Mouse (Mus musculus) midbrain, postnatal 0 days (tissue): ENCODE measurements around the gene Twnk. TPM values are rescaled to one million over a fixed set of nuclear protein-coding genes. Genes with fewer than 3 reads are reported as not detected.

Experiments
- ATAC-seq: fragments of 200-750 bp; cut with Nextera tagmentation; 2 replicates; pipeline ENCODE4 v1.8.0; 2017; ENCODE audit warnings: moderate number of reproducible peaks, mild to moderate bottlenecking, moderate TSS enrichment, moderate library complexity; ENCODE audit not compliant: low FRiP score
- DNase-seq: peaks from one replicate; pipeline ENCODE4 v3.0.0-alpha.2; 2015; ENCODE audit warnings: low spot score
- H3K27ac ChIP-seq: fragments of 300-500 bp; sonication (generic); 2 replicates; pipeline ENCODE4 v1.5.1; 2014; ENCODE audit warnings: low read depth, mild to moderate bottlenecking, low read length, mixed read lengths
- H3K27me3 ChIP-seq: fragments of 300-500 bp; sonication (generic); 2 replicates; pipeline ENCODE4 v1.6.1; 2014; ENCODE audit warnings: low read length, control low read depth, mixed read lengths; ENCODE audit not compliant: insufficient read depth
- H3K36me3 ChIP-seq: fragments of 300-500 bp; sonication (generic); 2 replicates; pipeline ENCODE4 v1.6.1; 2014; ENCODE audit warnings: low read length, control low read depth, mixed read lengths; ENCODE audit not compliant: insufficient read depth
- H3K4me1 ChIP-seq: fragments of 300-500 bp; sonication (generic); 2 replicates; pipeline ENCODE4 v1.6.1; 2014; ENCODE audit warnings: mild to moderate bottlenecking, control low read depth, antibody characterized with exemption, low read length, mixed read lengths; ENCODE audit not compliant: insufficient read depth
- H3K4me2 ChIP-seq: fragments of 300-500 bp; sonication (generic); 2 replicates; pipeline ENCODE4 v1.6.1; 2014; ENCODE audit warnings: low read depth, mild to moderate bottlenecking, low read length, mixed read lengths; ENCODE audit not compliant: poor library complexity, severe bottlenecking
- H3K4me3 ChIP-seq: fragments of 300-500 bp; sonication (generic); 2 replicates; pipeline ENCODE4 v1.5.1; 2014; ENCODE audit warnings: low read depth, mild to moderate bottlenecking, low read length, moderate library complexity
- H3K9ac ChIP-seq: fragments of 300-500 bp; sonication (generic); replicated peaks from 2 replicates; pipeline ENCODE4 v1.6.1; 2014; ENCODE audit warnings: mild to moderate bottlenecking, low read length, moderate library complexity, mixed read lengths; ENCODE audit not compliant: poor library complexity, severe bottlenecking
- H3K9me3 ChIP-seq: fragments of 300-500 bp; sonication (generic); 2 replicates; pipeline ENCODE4 v1.6.1; 2016; ENCODE audit warnings: low read length, control low read depth
- CTCF ChIP-seq: IDR thresholded peaks from 2 replicates; pipeline ENCODE4 v1.5.1; 2016; ENCODE audit warnings: antibody characterized with exemption, mild to moderate bottlenecking
- WGBS: fragments of 180-500 bp; shearing (Covaris S2); extraction: QIAGEN DNeasy Blood & Tissue Kit; methylation state at CpG from one replicate; pipeline ENCODE4 v1.1.7; 2014; 5-methylcytosine and 5-hydroxymethylcytosine counted together
- polyA plus RNA-seq: library from polyadenylated mRNA; unstranded; fragments of >200 nt; fragmentation: Nextera tagmentation; extraction: Ambion mirVana; gene quantifications from 2 replicates; pipeline ENCODE4 v1.2.1, GENCODE M21; 2015
- total RNA-seq: library from RNA; depleted of rRNA; stranded (reverse); fragments of >200 nt; gene quantifications from 2 replicates; pipeline ENCODE4 v1.2.3, GENCODE M21; 2014; rRNA removed

Twnk gene
- total and polyA plus RNA-seq, 2 experiments from 2014 or later = 6.1 to 6.8 TPM

DNA sequence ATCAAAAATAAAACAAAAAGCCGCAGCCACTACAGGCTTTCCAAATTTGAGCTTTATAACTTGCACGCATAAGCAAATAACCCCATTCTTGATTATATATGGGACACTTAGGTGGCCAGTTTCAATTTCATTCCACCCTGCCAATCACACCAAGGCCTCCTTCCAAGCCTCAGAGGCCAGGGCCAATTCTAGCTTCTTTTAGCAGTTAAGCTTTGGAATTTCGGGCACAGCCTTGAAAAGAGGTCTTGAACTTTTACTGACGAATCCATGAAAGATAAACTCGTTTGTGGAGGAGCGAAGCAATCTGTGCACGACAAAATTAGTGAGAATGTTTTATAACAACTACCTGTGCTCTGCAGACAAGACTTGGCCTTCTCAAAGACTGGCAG is 52.3 kb downstream of the Twnk start:
- DNase-seq (no peak), ATAC-seq (no peak)
- 43% methylated on average over 7 of the region's 7 CpGs for WGBS

DNA sequence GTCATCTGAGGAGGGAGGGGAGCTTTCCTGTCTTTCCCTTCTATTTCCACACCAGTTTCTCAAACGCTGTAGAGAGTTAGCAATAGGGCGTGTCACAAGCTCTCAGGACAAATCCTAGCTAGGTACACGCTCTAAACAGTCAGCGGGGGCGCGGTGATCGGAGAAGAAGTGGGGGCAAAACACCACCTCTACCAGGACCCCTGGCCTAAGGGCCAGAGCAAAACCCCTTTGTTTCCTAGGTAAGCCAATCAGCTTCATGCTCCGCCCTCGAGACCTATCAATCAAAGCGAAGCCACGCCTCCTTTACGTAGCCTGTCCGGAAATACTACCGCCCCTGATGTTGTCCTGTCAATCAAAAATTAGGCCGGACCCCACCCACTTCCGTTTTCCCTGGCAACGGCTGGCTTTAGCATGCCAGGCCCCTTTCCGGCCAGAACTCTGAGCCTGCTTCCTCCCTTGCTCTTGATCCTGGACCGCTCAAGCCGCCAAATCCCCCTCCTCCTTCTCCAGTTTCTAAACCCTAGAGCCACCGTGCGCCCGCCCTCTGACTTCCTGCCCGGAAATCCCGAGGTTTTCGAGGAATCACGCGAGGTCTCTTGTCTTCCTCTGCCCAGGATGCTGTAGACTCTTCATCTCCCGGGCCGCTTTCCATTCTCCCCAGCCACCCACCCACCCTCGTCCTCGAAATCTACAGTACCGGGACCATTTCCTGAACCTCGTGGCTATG is 52.8 kb downstream of the Twnk start:
- WGBS = under 1% methylated on average over 34 of the region's 34 CpGs
- Histone ChIP-seq H3K9me3 (no peaks in the 10 kb centered on the region), H3K4me2 (peak overlapping the region; percentile 47), H3K4me3 (peak overlapping the region; percentile 51), H3K27ac (peak overlapping the region; percentile 91), H3K4me1 (peaks cover 12% of the 10 kb centered on the region; the same call in 1 of the 2 replicates), H3K9ac (peak overlapping the region; percentile 75), H3K27me3 (no peaks in the 10 kb centered on the region), H3K36me3 (peaks cover 16% of the 10 kb centered on the region)
- DNase-seq = peak; percentile 100
- peak; percentile 92 for ATAC-seq
- no peak for TF ChIP-seq CTCF

More for the DNA sequence above, 52.3 kb downstream of the Twnk start:
- no peak for TF ChIP-seq CTCF
- Histone ChIP-seq H3K27me3 (no peaks in the 10 kb centered on the region), H3K9ac (peak overlapping the region; percentile 75), H3K4me3 (peak overlapping the region; percentile 51), H3K4me2 (peak overlapping the region; percentile 47), H3K4me1 (peaks cover 12% of the 10 kb centered on the region; the same call in 1 of the 2 replicates), H3K27ac (peak overlapping the region; percentile 91), H3K9me3 (no peaks in the 10 kb centered on the region), H3K36me3 (peaks cover 22% of the 10 kb centered on the region)

DNA sequence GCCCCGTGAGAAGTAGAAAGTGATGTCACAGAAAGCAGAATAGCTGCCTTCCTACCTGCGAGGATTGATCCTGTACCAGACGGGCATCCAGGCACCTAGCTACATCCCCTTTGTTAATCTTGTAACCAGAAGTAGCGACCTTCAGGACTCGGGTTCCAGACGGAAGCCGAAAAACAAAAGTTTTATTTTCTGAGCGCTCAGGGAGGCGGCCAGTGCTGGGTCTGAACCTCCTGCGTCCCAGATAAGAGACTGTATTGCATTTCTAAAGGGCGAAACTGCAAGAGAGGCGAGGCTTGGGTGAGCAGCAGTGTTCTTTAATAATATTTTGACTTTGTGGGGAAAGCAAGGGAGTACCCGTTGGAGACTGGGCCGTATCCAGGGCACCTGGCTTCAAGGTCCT is 53.4 kb downstream of the Twnk start:
- no peak for TF ChIP-seq CTCF
- under 1% methylated on average over 14 of the region's 14 CpGs for WGBS
- Histone ChIP-seq H3K27ac (peak overlapping the region; percentile 91), H3K4me3 (peak overlapping the region; percentile 51), H3K9me3 (no peaks in the 10 kb centered on the region), H3K36me3 (peaks cover 14% of the 10 kb centered on the region), H3K4me1 (peaks cover 12% of the 10 kb centered on the region; the same call in 1 of the 2 replicates), H3K27me3 (no peaks in the 10 kb centered on the region), H3K4me2 (peak overlapping the region; percentile 47), H3K9ac (peak overlapping the region; percentile 75)
- ATAC-seq (no peak), DNase-seq (no peak)

Other genes starting within 250 kb of the Twnk start
- gene Pax2, start 249.6 kb upstream of the Twnk start, total RNA-seq = 0.28 and 0.77 TPM in 2 replicates
- 0.19 and 0.21 TPM in 2 replicates for gene Pax2, start 249.6 kb upstream of the Twnk start, polyA plus RNA-seq
- gene Slf2, start 74.5 kb upstream of the Twnk start, total RNA-seq = 26.8 and 43.3 TPM in 2 replicates
- gene Slf2, start 74.5 kb upstream of the Twnk start, polyA plus RNA-seq = 20.9 and 22.6 TPM in 2 replicates
- 63.2 and 74.8 TPM in 2 replicates for gene Sema4g, start 16.6 kb upstream of the Twnk start, total RNA-seq
- gene Sema4g, start 16.6 kb upstream of the Twnk start, polyA plus RNA-seq = 17.5 and 18.7 TPM in 2 replicates
- gene Mrpl43, start 779 bp downstream of the Twnk start, total RNA-seq = 55.7 and 87.6 TPM in 2 replicates
- 98.8 and 105 TPM in 2 replicates for gene Mrpl43, start 779 bp downstream of the Twnk start, polyA plus RNA-seq
- gene Lzts2, start 8.8 kb downstream of the Twnk start, total RNA-seq = 32.8 and 40.4 TPM in 2 replicates
- gene Lzts2, start 8.8 kb downstream of the Twnk start, polyA plus RNA-seq = 12.9 TPM in 2 replicates
- gene Pdzd7, start 40.1 kb downstream of the Twnk start, total RNA-seq = 5.9 and 7.2 TPM in 2 replicates
- gene Pdzd7, start 40.1 kb downstream of the Twnk start, polyA plus RNA-seq = 2.9 and 3.4 TPM in 2 replicates
- gene Sfxn3, start 41.8 kb downstream of the Twnk start, total RNA-seq = 72.2 and 85.8 TPM in 2 replicates
- gene Sfxn3, start 41.8 kb downstream of the Twnk start, polyA plus RNA-seq = 101 and 102 TPM in 2 replicates
- gene Kazald1, start 69.6 kb downstream of the Twnk start, total RNA-seq = 0.94 and 2.2 TPM in 2 replicates
- 2.2 and 2.3 TPM in 2 replicates for gene Kazald1, start 69.6 kb downstream of the Twnk start, polyA plus RNA-seq
- not detected in 2 replicates for gene Tlx1, start 145.0 kb downstream of the Twnk start, total RNA-seq
- not detected in 2 replicates for gene Tlx1, start 145.0 kb downstream of the Twnk start, polyA plus RNA-seq
- gene Lbx1, start 230.1 kb downstream of the Twnk start, total RNA-seq = 1.3 and 2.1 TPM in 2 replicates
- gene Lbx1, start 230.1 kb downstream of the Twnk start, polyA plus RNA-seq = 0.10 TPM in 1 of 2 replicates, not detected in the other